Mouse (Mus musculus) ES-E14 (cell line): ENCODE measurements around the gene Ttll8. TPM values are rescaled to one million over a fixed set of nuclear protein-coding genes. Genes with fewer than 3 reads are reported as not detected.

ENCODE experiments used
- DNase-seq: peaks from one replicate; pipeline ENCODE4 v3.0.0-alpha.2; 2013; ENCODE audit warnings: low read depth, low spot score
- H3K27ac ChIP-seq: 2 replicates; pipeline ENCODE4 v1.5.1; 2012; ENCODE audit warnings: low read depth, mild to moderate bottlenecking, low read length, moderate library complexity, mixed read lengths; ENCODE audit not compliant: poor library complexity, insufficient read depth, severe bottlenecking
- H3K36me3 ChIP-seq: 2 replicates; pipeline ENCODE4 v1.6.1; 2012; ENCODE audit warnings: mild to moderate bottlenecking, low read length, moderate library complexity, mixed read lengths; ENCODE audit not compliant: control insufficient read depth, poor library complexity, insufficient read depth, severe bottlenecking
- H3K4me1 ChIP-seq, 2 experiments: fragments of 150-350 bp in 1 of 2; sonication (generic) in 1 of 2; 2 replicates each; pipeline ENCODE4 v1.6.1; 2012; ENCODE audit warnings: low read length in 2 of 2, mild to moderate bottlenecking in 1 of 2, mixed read lengths in 1 of 2; ENCODE audit not compliant: control insufficient read depth in 2 of 2, insufficient read depth in 2 of 2, poor library complexity in 1 of 2
- H3K4me3 ChIP-seq, 2 experiments: fragments of 150-350 bp in 1 of 2; sonication (generic) in 1 of 2; 2 replicates each; pipeline ENCODE4 v1.5.1; 2012; ENCODE audit warnings: low read length in 2 of 2, low read depth in 1 of 2, mild to moderate bottlenecking in 1 of 2, mixed read lengths in 1 of 2; ENCODE audit not compliant: insufficient read depth in 1 of 2, poor library complexity in 1 of 2, severe bottlenecking in 1 of 2
- H3K9ac ChIP-seq: 2 replicates; pipeline ENCODE4 v1.6.1; 2012; ENCODE audit warnings: low read depth, mild to moderate bottlenecking, low read length, mixed read lengths; ENCODE audit not compliant: poor library complexity, insufficient read depth, severe bottlenecking
- H3K9me3 ChIP-seq: fragments of 150-350 bp; sonication (generic); 2 replicates; pipeline ENCODE4 v1.6.1; 2012; ENCODE audit warnings: low read depth, mild to moderate bottlenecking, low read length; ENCODE audit not compliant: control insufficient read depth, insufficient read depth
- CHD2 ChIP-seq: IDR thresholded peaks from 2 replicates; pipeline ENCODE4 v1.6.1; 2014; ENCODE audit warnings: mild to moderate bottlenecking, low read depth, low read length, inconsistent platforms
- HCFC1 ChIP-seq: IDR thresholded peaks from 2 replicates; pipeline ENCODE4 v1.6.1; 2012; ENCODE audit warnings: low read length, inconsistent platforms, borderline replicate concordance; ENCODE audit not compliant: insufficient read depth
- MAFK ChIP-seq: IDR thresholded peaks from 2 replicates; pipeline ENCODE4 v1.6.1; 2014; ENCODE audit warnings: mild to moderate bottlenecking, low read depth, low read length, inconsistent platforms; ENCODE audit not compliant: insufficient read depth
- ZC3H11A ChIP-seq: IDR thresholded peaks from 2 replicates; pipeline ENCODE4 v1.6.1; 2012; ENCODE audit warnings: low read depth, mild to moderate bottlenecking, inconsistent platforms, low read length, borderline replicate concordance
- ZNF384 ChIP-seq: IDR thresholded peaks from 2 replicates; pipeline ENCODE4 v1.6.1; 2012; ENCODE audit warnings: low read depth, low read length, inconsistent platforms
- in situ Hi-C, 2 experiments: fragments of 600-800 bp; cut with MboI; formaldehyde crosslinking; loops; one replicate each; pipeline ENCODE4 v1.15.1; 2025; ENCODE audit warnings: low sequenced_read_pairs in 2 of 2, inconsistent platforms in 1 of 2; ENCODE audit not compliant: unreplicated experiment in 2 of 2
- total RNA-seq: library from RNA; depleted of rRNA; stranded (reverse); fragments of 300-350 nt; gene quantifications from 2 replicates; pipeline ENCODE4 v1.2.3, GENCODE M21; 2012

Gene Ttll8
- total RNA-seq, 1 experiment, result 0.13 TPM

DNA sequence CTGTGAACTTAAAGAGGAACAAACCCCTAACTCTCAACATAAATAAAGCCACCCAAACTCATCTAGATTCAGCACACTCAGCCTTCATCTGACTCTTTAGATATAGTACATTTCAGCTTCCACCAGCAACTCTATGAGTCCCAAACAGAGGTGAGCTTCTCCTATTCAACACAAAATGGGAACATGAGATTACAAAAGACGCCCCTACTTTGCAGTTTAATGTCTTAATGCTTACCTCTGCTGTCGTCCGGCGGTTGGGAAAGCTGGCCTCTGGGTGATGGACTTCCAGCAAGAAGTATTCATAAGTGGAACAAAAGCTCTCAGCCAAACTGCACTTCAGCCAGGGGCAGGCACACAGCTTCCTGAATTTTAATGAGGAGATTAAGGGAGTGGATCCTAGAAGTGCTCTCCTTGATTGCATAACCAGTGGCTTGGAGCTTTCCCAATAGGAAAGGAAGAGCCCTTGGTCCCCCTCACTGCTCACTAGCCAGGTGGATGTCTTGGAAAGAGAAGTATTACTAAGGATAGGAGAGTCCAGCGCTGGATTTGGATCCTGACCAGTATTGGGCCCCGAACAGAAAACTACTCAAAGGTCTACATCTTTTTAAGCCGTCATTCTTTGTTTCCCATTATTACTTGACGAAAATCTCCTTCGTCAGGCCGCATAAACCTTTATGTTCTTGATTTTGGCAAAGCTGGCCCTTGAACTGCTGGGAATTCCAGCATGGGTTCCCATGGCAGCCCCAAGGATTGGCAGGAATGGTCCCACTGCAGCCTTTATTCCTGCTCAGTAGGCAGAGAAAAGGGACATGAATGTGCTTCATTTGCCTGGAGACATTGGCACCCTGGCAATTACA lies 24.3 kb upstream of the Ttll8 start, which contains the start of gene Mlc1:
TSS of gene Mlc1 (minus strand) at position 727 of the 857 bp plus-strand sequence.
- no peaks in the 10 kb centered on the region for H3K36me3 ChIP-seq
- TF ChIP-seq MAFK (no peak), HCFC1 (no peak), CHD2 (no peak), ZC3H11A (no peak), ZNF384 (no peak)
- no peak within 1 kb of the TSS for H3K9ac ChIP-seq
- in situ Hi-C loops, result no loop called here
- H3K4me1 ChIP-seq, result no peaks in the 10 kb centered on the region
- H3K9me3 ChIP-seq, result no peaks in the 10 kb centered on the region
- no peak within 1 kb of the TSS for H3K27ac ChIP-seq
- no peak for DNase-seq
- H3K4me3 ChIP-seq, result no peak within 1 kb of the TSS

DNA sequence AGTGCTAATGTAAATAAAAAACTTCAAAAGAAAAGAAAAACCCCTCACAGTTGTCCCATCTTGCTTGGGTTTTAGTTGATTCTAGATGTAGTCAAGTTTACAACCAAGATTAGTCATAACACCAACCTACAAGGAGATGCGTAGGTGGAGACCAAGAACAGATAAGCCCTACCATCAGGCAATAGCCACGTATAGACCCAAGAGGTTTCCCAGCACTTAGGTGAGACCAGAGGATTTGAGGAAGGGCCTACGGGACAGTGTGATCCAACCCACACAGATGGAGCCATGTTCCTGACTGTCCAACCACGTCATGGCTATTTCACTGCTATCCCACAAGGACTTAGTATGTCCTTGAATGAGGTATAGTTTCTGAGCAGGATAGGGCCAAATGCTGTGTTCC lies 18.1 kb upstream of the Ttll8 start:
- H3K27ac ChIP-seq, result no peak overlapping the region
- H3K36me3 ChIP-seq, result no peaks in the 10 kb centered on the region
- no peak for DNase-seq
- in situ Hi-C loops, result no loop called here
- H3K9me3 ChIP-seq, result no peaks in the 10 kb centered on the region
- H3K4me1 ChIP-seq, result no peaks in the 10 kb centered on the region
- TF ChIP-seq ZNF384, result no peak
- TF ChIP-seq MAFK, result no peak
- TF ChIP-seq HCFC1, result no peak
- no peak for TF ChIP-seq ZC3H11A
- TF ChIP-seq CHD2, result no peak
- no peak overlapping the region for H3K9ac ChIP-seq
- no peak overlapping the region for H3K4me3 ChIP-seq

DNA sequence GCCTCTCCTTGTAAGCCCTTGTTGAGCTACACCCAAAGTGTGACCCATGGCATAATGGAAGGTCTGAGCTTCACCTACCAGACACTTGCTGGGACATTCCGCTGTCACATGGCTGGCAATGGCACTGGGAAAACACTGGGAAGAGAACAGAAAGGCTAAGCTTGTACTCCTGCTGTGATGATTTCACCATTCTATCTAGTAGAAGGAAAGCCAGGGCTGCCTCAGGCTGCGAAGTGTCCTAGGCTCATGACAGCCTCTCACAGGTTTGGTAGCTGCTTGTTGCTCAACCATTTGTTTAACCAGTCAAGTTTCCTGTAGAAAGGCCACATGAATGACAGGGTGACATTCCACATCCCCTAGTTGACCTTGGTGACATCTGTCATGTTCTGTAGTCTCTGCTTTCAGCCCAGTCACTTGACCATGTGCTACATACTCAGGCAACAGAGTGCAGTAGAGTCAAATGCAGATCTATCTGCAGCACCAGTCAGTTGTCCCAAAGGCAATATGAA lies 9.9 kb upstream of the Ttll8 start:
- in situ Hi-C loops, result no loop called here

DNA sequence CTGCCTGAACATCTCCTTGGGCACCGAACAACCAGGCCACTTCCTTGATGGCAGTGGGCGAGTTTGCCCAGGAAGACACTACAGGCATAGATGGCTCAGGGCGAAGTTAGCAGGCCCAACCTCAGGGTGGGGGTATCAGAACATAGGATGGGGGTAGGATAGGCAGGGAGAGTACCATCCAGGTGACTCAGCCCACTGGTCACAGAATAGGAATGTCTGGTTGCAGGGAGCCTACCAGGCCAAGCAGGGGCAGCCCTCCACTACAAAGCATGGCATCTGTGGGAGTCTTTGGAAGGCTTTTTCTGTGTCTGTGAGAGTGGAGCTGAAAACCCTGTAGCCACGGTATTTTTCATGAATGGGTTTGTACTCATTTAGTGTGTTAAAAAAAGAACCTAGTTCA lies 3.3 kb upstream of the Ttll8 start:
- H3K9me3 ChIP-seq, result no peaks in the 10 kb centered on the region
- DNase-seq, result no peak
- no peak overlapping the region for H3K27ac ChIP-seq
- no peaks in the 10 kb centered on the region for H3K36me3 ChIP-seq
- in situ Hi-C loops, result no loop called here
- H3K4me1 ChIP-seq, result peaks cover 0 to 7% of the 10 kb centered on the region in 2 experiments; a peak in 2 of 4 replicates
- no peak overlapping the region for H3K9ac ChIP-seq
- no peak overlapping the region for H3K4me3 ChIP-seq
- TF ChIP-seq ZC3H11A (no peak), HCFC1 (no peak), MAFK (no peak), ZNF384 (no peak), CHD2 (no peak)

More for the DNA sequence above, 9.9 kb upstream of the Ttll8 start:
- Histone ChIP-seq H3K36me3 (no peaks in the 10 kb centered on the region), H3K4me3 (no peak overlapping the region), H3K4me1 (no peaks in the 10 kb centered on the region), H3K9me3 (no peaks in the 10 kb centered on the region), H3K27ac (no peak overlapping the region), H3K9ac (no peak overlapping the region)
- TF ChIP-seq CHD2, result no peak
- TF ChIP-seq HCFC1, result no peak
- no peak for DNase-seq

DNA sequence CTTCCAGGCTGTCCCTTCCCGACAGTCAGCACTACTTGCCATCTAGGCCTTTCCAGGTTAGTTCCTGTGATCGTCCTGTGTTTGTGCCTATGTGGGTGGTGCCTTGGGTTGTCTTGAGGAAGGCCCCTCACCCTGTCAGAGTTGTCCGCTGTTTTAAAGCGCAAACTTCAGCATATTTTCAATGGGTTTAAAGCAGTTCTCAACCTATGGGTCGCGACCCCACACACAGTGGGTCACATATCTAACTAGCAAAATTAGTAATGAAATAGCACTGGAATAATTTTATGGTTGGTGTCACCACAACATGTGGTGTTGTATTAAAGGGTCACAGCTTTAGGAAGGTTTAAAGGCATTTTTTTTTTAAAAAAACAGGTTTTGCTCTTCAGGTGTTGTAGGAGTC lies 1.1 kb upstream of the Ttll8 start:
- no peak for DNase-seq

More for the DNA sequence above, 1.1 kb upstream of the Ttll8 start:
- Histone ChIP-seq H3K4me3 (no peak overlapping the region), H3K27ac (no peak overlapping the region), H3K4me1 (peaks cover 0 to 7% of the 10 kb centered on the region in 2 experiments; a peak in 2 of 4 replicates), H3K9ac (no peak overlapping the region), H3K36me3 (no peaks in the 10 kb centered on the region), H3K9me3 (no peaks in the 10 kb centered on the region)
- TF ChIP-seq MAFK (no peak), CHD2 (peak; percentile 79)
- in situ Hi-C loops, result no loop called here
